Mouse (Mus musculus) stomach, embryonic 15.5 days (tissue): ENCODE results near the gene Gmds. TPM values are rescaled to one million over a fixed set of nuclear protein-coding genes. Genes with fewer than 3 reads are reported as not detected.

Source experiments
- ATAC-seq: fragments of 200-750 bp; cut with Nextera tagmentation; 2 replicates; pipeline ENCODE4 v1.8.0; 2017; ENCODE audit warnings: low read depth, moderate number of reproducible peaks, moderate TSS enrichment; ENCODE audit not compliant: insufficient read depth, low FRiP score
- H3K27ac ChIP-seq: fragments of 300-500 bp; sonication (generic); 2 replicates; pipeline ENCODE4 v1.5.1; 2015; ENCODE audit warnings: mild to moderate bottlenecking, inconsistent platforms
- H3K27me3 ChIP-seq: fragments of 300-500 bp; sonication (generic); replicated peaks from 2 replicates; pipeline ENCODE4 v1.6.1; 2015; ENCODE audit warnings: inconsistent platforms
- H3K36me3 ChIP-seq: fragments of 300-500 bp; sonication (generic); 2 replicates; pipeline ENCODE4 v1.6.1; 2015; ENCODE audit warnings: inconsistent platforms
- H3K4me1 ChIP-seq: fragments of 300-500 bp; sonication (generic); 2 replicates; pipeline ENCODE4 v1.6.1; 2015; ENCODE audit warnings: inconsistent platforms
- H3K4me2 ChIP-seq: fragments of 300-500 bp; sonication (generic); 2 replicates; pipeline ENCODE4 v1.6.1; 2015; ENCODE audit warnings: mild to moderate bottlenecking, inconsistent platforms
- H3K4me3 ChIP-seq: fragments of 300-500 bp; sonication (generic); replicated peaks from 2 replicates; pipeline ENCODE4 v1.5.1; 2015; ENCODE audit warnings: inconsistent platforms
- H3K9ac ChIP-seq: fragments of 300-500 bp; sonication (generic); 2 replicates; pipeline ENCODE4 v1.6.1; 2015; ENCODE audit warnings: inconsistent platforms
- H3K9me3 ChIP-seq: fragments of 300-500 bp; sonication (generic); 2 replicates; pipeline ENCODE4 v1.6.1; 2016; ENCODE audit warnings: inconsistent platforms
- WGBS: fragments of 180-500 bp; shearing (Covaris S2); methylation state at CpG from one replicate; pipeline ENCODE4 v1.1.7; 2015; 5-methylcytosine and 5-hydroxymethylcytosine counted together
- polyA plus RNA-seq: library from polyadenylated mRNA; unstranded; fragments of >200 nt; fragmentation: Nextera tagmentation; extraction: Ambion mirVana; gene quantifications from 2 replicates; pipeline ENCODE4 v1.2.1, GENCODE M21; 2015

Gene Gmds
- polyA plus RNA-seq, 1 experiment from 2014 or later, result 75.2 TPM

- Histone ChIP-seq H3K9ac (no peak overlapping the region), H3K27me3 (no peaks in the 10 kb centered on the region), H3K36me3 (no peaks in the 10 kb centered on the region), H3K27ac (no peak overlapping the region), H3K4me2 (no peak overlapping the region), H3K9me3 (no peaks in the 10 kb centered on the region), H3K4me1 (no peaks in the 10 kb centered on the region), H3K4me3 (no peak overlapping the region)
- ATAC-seq, result no peak
- WGBS, result 52% methylated on average over 4 of the region's 4 CpGs
These were observed 86.3 kb downstream of the Gmds start for GRCm38 (mm10) chr13:32252276-32252675.

DNA sequence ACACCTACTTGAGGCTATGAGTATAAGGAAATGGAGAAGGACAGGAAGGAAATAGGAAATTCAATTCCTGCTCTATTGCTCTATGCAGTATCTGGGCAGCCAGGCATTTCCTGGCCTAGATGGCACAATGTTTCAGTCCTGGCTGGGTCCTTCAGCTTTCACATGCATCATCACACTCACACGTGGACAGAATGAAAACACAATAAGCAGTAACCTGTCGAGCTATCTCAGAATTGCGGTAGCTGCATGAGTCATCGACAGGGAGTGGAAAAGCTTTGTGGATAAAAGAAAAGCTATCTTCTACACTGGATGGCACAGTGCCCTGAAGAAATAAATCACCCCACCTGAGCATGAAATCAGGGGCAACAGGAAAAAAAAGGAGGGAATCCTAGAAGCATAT lies 96.3 kb downstream of the Gmds start:
- no peak overlapping the region for H3K4me2 ChIP-seq
- no peak overlapping the region for H3K9ac ChIP-seq
- H3K36me3 ChIP-seq, result no peaks in the 10 kb centered on the region
- H3K27me3 ChIP-seq, result no peaks in the 10 kb centered on the region
- no peaks in the 10 kb centered on the region for H3K9me3 ChIP-seq
- no peak for ATAC-seq
- no peaks in the 10 kb centered on the region for H3K4me1 ChIP-seq
- H3K27ac ChIP-seq, result no peak overlapping the region
- WGBS, result 60% methylated on average over 4 of the region's 4 CpGs
- no peak overlapping the region for H3K4me3 ChIP-seq

DNA sequence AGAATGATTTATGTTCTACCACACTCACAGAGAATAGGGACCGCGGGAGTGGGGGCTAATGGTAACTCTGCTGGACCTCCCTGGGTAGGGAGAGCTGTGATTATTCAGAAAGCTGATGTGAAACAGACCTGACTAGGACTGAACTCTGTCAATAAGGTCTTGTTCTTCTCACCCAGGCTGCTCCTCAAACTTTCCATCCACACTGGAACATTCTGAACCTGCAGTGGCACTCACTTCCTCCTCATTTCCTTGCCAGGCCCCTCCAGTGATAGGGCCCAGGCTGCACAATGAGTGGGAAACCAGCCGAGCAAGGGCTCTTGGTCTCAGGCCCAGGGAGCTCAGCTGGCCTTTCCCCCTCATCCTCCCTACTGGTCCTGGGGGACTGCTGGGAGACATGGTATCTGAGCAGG lies 102.3 kb downstream of the Gmds start:
- ATAC-seq, result no peak
- no peaks in the 10 kb centered on the region for H3K9me3 ChIP-seq
- H3K36me3 ChIP-seq, result no peaks in the 10 kb centered on the region
- H3K4me1 ChIP-seq, result no peaks in the 10 kb centered on the region
- H3K4me2 ChIP-seq, result no peak overlapping the region
- H3K9ac ChIP-seq, result no peak overlapping the region
- H3K4me3 ChIP-seq, result no peak overlapping the region
- H3K27me3 ChIP-seq, result no peaks in the 10 kb centered on the region
- no peak overlapping the region for H3K27ac ChIP-seq
- WGBS, result 36% methylated on average over 3 of the region's 3 CpGs

GRCm38 (mm10) chr13:32235046-32235445 lies 103.5 kb downstream of the Gmds start:
- no peak overlapping the region for H3K9ac ChIP-seq
- H3K4me2 ChIP-seq, result no peak overlapping the region
- ATAC-seq, result no peak
- 80% methylated on average over 4 of the region's 4 CpGs for WGBS
- H3K4me1 ChIP-seq, result no peaks in the 10 kb centered on the region
- H3K27me3 ChIP-seq, result no peaks in the 10 kb centered on the region
- no peaks in the 10 kb centered on the region for H3K36me3 ChIP-seq
- no peak overlapping the region for H3K4me3 ChIP-seq
- no peak overlapping the region for H3K27ac ChIP-seq
- H3K9me3 ChIP-seq, result no peaks in the 10 kb centered on the region

DNA sequence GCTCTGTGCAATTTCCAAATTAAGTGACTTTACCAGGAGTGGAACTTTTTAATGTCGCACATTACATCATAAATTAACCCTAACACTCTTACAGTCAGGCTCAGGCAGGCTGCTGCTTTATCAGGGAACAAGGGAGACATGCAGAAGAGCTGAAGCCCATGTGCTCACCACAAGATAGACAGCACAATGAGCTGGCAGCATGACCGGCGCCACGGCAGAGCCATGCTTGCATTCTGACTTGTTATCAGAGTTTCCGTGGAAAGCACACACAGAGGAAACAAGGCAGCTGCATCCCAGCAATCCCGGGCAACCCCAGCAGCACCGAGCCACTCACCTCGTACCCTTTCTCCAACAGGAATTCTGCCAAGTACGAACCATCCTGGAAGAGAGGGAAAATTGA lies 104.5 kb downstream of the Gmds start:
- no peak overlapping the region for H3K9ac ChIP-seq
- H3K4me3 ChIP-seq, result no peak overlapping the region
- no peak overlapping the region for H3K27ac ChIP-seq
- H3K36me3 ChIP-seq, result no peaks in the 10 kb centered on the region
- 59% methylated on average over 9 of the region's 9 CpGs for WGBS
- H3K4me1 ChIP-seq, result no peaks in the 10 kb centered on the region
- no peak overlapping the region for H3K4me2 ChIP-seq
- peak; percentile 72; the same call in 1 of the 2 replicates for ATAC-seq
- H3K9me3 ChIP-seq, result no peaks in the 10 kb centered on the region
- H3K27me3 ChIP-seq, result no peaks in the 10 kb centered on the region

DNA sequence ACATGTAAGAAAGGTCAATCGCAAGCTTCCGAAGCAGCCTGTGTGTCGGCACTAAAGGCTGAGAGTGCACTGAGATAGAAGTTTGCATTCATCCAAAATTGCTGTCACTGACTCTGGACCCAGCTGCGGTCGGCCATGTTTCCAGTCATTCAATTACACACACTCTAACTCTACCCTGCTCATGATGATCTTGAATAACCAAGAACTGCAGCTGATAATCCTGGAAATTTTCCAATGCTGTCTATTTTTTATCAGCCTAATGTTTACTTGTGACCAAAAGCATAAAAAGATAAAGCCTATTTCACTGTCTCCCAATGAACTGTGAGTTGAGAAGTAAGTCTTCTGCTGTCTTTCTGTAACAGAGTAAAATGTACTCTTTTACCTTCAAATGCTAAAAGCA lies 106.1 kb downstream of the Gmds start:
- Histone ChIP-seq H3K9me3 (no peaks in the 10 kb centered on the region), H3K4me2 (no peak overlapping the region), H3K9ac (no peak overlapping the region), H3K27ac (no peak overlapping the region), H3K4me3 (no peak overlapping the region), H3K27me3 (no peaks in the 10 kb centered on the region), H3K4me1 (no peaks in the 10 kb centered on the region), H3K36me3 (no peaks in the 10 kb centered on the region)
- ATAC-seq, result no peak
- WGBS, result 83% methylated on average over 5 of the region's 5 CpGs

- Histone ChIP-seq H3K9ac (no peak overlapping the region), H3K4me1 (no peaks in the 10 kb centered on the region), H3K4me2 (no peak overlapping the region), H3K27ac (no peak overlapping the region), H3K36me3 (no peaks in the 10 kb centered on the region), H3K27me3 (no peaks in the 10 kb centered on the region), H3K9me3 (no peaks in the 10 kb centered on the region), H3K4me3 (no peak overlapping the region)
- ATAC-seq, result no peak
- WGBS, result 87% methylated on average over 5 of the region's 5 CpGs
These were observed 106.6 kb downstream of the Gmds start for GRCm38 (mm10) chr13:32231956-32232355.

- no peaks in the 10 kb centered on the region for H3K27me3 ChIP-seq
- no peak for ATAC-seq
- WGBS, result 70% methylated on average over 6 of the region's 6 CpGs
- H3K4me2 ChIP-seq, result no peak overlapping the region
- no peaks in the 10 kb centered on the region for H3K9me3 ChIP-seq
- no peaks in the 10 kb centered on the region for H3K4me1 ChIP-seq
- H3K27ac ChIP-seq, result no peak overlapping the region
- no peak overlapping the region for H3K4me3 ChIP-seq
- no peak overlapping the region for H3K9ac ChIP-seq
- H3K36me3 ChIP-seq, result no peaks in the 10 kb centered on the region
These were observed 110.5 kb downstream of the Gmds start for GRCm38 (mm10) chr13:32227874-32228562.

- Histone ChIP-seq H3K27ac (no peak overlapping the region), H3K4me1 (no peaks in the 10 kb centered on the region), H3K9me3 (no peaks in the 10 kb centered on the region), H3K9ac (no peak overlapping the region), H3K4me2 (no peak overlapping the region), H3K4me3 (no peak overlapping the region), H3K27me3 (no peaks in the 10 kb centered on the region), H3K36me3 (no peaks in the 10 kb centered on the region)
- WGBS, result 69% methylated on average over 2 of the region's 2 CpGs
- no peak for ATAC-seq
These were observed 120.9 kb downstream of the Gmds start for GRCm38 (mm10) chr13:32217647-32218046.

DNA sequence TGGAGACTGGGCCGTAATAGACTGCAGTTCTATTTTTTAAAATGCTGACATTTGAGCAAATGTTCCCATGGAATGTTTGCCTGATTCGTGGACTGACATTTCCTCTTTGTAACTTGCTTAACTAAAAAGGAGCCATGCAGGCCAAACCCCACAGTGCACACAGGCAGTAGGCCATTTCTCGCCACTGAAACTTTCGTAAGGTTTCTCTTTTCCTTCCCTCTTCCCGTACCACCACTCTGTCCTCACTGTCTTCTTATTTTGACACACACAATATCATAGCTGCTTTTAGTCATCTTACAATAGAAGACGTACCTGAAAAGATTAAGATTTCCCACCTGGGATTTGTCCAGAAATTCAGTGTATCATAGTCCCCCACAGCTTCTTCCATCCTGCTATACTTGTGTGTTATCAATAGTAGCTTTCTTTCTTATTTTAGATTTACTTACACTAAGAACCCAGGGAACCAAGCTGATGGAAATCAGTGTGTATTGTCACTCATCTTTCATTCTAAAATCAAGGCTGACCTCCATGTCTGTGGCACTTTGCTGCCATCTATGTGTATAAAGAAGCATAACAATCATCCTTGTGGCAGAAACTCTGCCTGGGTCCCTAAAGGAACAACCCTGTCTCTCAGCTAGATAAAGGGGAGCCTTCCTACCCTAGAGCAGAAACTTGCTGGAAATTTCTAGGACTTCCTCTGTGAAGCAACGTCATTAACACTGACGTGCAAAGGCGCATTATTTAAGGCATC lies 124.7 kb downstream of the Gmds start:
- H3K27ac ChIP-seq, result no peak overlapping the region
- H3K9ac ChIP-seq, result no peak overlapping the region
- no peak overlapping the region for H3K4me3 ChIP-seq
- no peaks in the 10 kb centered on the region for H3K9me3 ChIP-seq
- WGBS, result 49% methylated on average over 9 of the region's 9 CpGs
- H3K4me1 ChIP-seq, result no peaks in the 10 kb centered on the region
- H3K36me3 ChIP-seq, result no peaks in the 10 kb centered on the region
- H3K4me2 ChIP-seq, result no peak overlapping the region
- no peaks in the 10 kb centered on the region for H3K27me3 ChIP-seq
- ATAC-seq, result no peak

DNA sequence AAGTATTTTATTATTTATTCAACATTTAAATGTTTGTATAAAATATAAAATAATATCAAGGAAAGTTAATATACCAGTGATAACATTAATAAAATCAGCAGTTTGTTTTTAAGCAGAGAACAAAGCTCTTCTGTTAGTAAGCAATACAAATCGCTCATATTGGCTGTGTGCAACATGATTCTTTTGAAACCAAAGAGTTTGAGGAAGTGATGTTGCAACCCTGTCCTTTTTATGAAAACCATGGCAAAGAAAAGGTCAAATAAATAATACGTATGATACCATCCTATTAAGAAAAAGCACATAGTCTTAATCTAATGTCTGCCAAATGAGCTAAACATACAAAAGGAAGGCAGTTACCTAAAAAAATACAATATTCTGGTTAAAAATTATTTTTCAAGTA lies 126.4 kb downstream of the Gmds start:
- ATAC-seq, result no peak
- no peaks in the 10 kb centered on the region for H3K4me1 ChIP-seq
- H3K27ac ChIP-seq, result no peak overlapping the region
- no peak overlapping the region for H3K4me2 ChIP-seq
- whole genome bisulfite sequencing, result 75% methylated on average over 2 of the region's 2 CpGs
- no peaks in the 10 kb centered on the region for H3K36me3 ChIP-seq
- H3K27me3 ChIP-seq, result no peaks in the 10 kb centered on the region
- no peaks in the 10 kb centered on the region for H3K9me3 ChIP-seq
- no peak overlapping the region for H3K9ac ChIP-seq
- H3K4me3 ChIP-seq, result no peak overlapping the region

GRCm38 (mm10) chr13:32207172-32207908 lies 131.2 kb downstream of the Gmds start:
- Histone ChIP-seq H3K27ac (no peak overlapping the region), H3K4me1 (no peaks in the 10 kb centered on the region), H3K36me3 (no peaks in the 10 kb centered on the region), H3K9me3 (no peaks in the 10 kb centered on the region), H3K27me3 (no peaks in the 10 kb centered on the region), H3K9ac (no peak overlapping the region), H3K4me3 (no peak overlapping the region), H3K4me2 (no peak overlapping the region)
- no peak for ATAC-seq
- 76% methylated on average over 5 of the region's 5 CpGs for WGBS
